In genomic region chr11:115435596-115436337, GRCm38 (mm10) we compare ENCODE assay signal across 8 mouse cellular contexts. TPM values are rescaled to one million over a fixed set of nuclear protein-coding genes. Genes with fewer than 3 reads are reported as not detected.
DNase-seq lines count a peak whose midpoint lies in the region; ATAC-seq and TF ChIP-seq lines count a peak whose summit lies in the region.

No protein-coding gene starts in this region.

- no peak for TF ChIP-seq CTCF in kidney, postnatal 0 days (IDR thresholded peaks at IDR 0.05; ENCODE audit: low read depth)
- no peak for TF ChIP-seq CTCF in hindbrain, postnatal 0 days (IDR thresholded peaks at IDR 0.05; ENCODE audit: low read depth)

- H3K4me3 ChIP-seq in kidney, postnatal 0 days (replicated peaks; ENCODE audit: low read depth, low read length): 0 out of 2 replicates have a peak overlapping the region, but pooled peaks have one; percentile 5
- peak overlapping the region; percentile 32 for H3K4me3 ChIP-seq in embryonic facial prominence, embryonic 15.5 days (replicated peaks)
- peak overlapping the region; percentile 26 for H3K4me3 ChIP-seq in hindbrain, postnatal 0 days (ENCODE audit: low read length)
- peak overlapping the region; percentile 33 for H3K4me3 ChIP-seq in midbrain, embryonic 16.5 days (ENCODE audit: low read depth, low read length)

- no peaks in the 10 kb centered on the region for H3K27me3 ChIP-seq in kidney, postnatal 0 days (ENCODE audit: insufficient read depth, low read length)
- H3K27me3 ChIP-seq in embryonic facial prominence, embryonic 15.5 days: no peaks in the 10 kb centered on the region
- no peaks in the 10 kb centered on the region for H3K27me3 ChIP-seq in hindbrain, postnatal 0 days (ENCODE audit: insufficient read depth, low read length)
- H3K27me3 ChIP-seq in midbrain, embryonic 16.5 days (ENCODE audit: control insufficient read depth, insufficient read depth, low read depth, low read length): no peaks in the 10 kb centered on the region

- H3K9me3 ChIP-seq in kidney, postnatal 0 days (replicated peaks; ENCODE audit: low read length): no peaks in the 10 kb centered on the region
- no peaks in the 10 kb centered on the region for H3K9me3 ChIP-seq in embryonic facial prominence, embryonic 15.5 days (replicated peaks)
- no peaks in the 10 kb centered on the region for H3K9me3 ChIP-seq in hindbrain, postnatal 0 days (ENCODE audit: low read length)
- no peaks in the 10 kb centered on the region for H3K9me3 ChIP-seq in midbrain, embryonic 16.5 days (replicated peaks; ENCODE audit: control insufficient read depth, low read length, poor library complexity, severe bottlenecking)

- no peak overlapping the region for H3K27ac ChIP-seq in kidney, postnatal 0 days
- H3K27ac ChIP-seq in embryonic facial prominence, embryonic 15.5 days (replicated peaks): no peak overlapping the region
- no peak overlapping the region for H3K27ac ChIP-seq in hindbrain, postnatal 0 days
- H3K27ac ChIP-seq in midbrain, embryonic 16.5 days (ENCODE audit: low read length): no peak overlapping the region

- H3K4me1 ChIP-seq in kidney, postnatal 0 days (replicated peaks; ENCODE audit: insufficient read depth, low read length): peaks cover 5% of the 10 kb centered on the region; the same call in 1 of the 2 replicates
- H3K4me1 ChIP-seq in embryonic facial prominence, embryonic 15.5 days: peaks cover 14% of the 10 kb centered on the region
- peaks cover 10% of the 10 kb centered on the region for H3K4me1 ChIP-seq in hindbrain, postnatal 0 days (ENCODE audit: insufficient read depth, low read length)
- peaks cover 8% of the 10 kb centered on the region; the same call in 1 of the 2 replicates for H3K4me1 ChIP-seq in midbrain, embryonic 16.5 days (ENCODE audit: control insufficient read depth, insufficient read depth, low read length)

- H3K9ac ChIP-seq in kidney, postnatal 0 days (ENCODE audit: low read depth, low read length): peak overlapping the region; percentile 38; the same call in 1 of the 2 replicates
- peak overlapping the region; percentile 15; the same call in 1 of the 2 replicates for H3K9ac ChIP-seq in embryonic facial prominence, embryonic 15.5 days
- H3K9ac ChIP-seq in hindbrain, postnatal 0 days (replicated peaks; ENCODE audit: low read length): peak overlapping the region; percentile 19; the same call in 1 of the 2 replicates
- H3K9ac ChIP-seq in midbrain, embryonic 16.5 days (ENCODE audit: low read depth, low read length): peak overlapping the region; percentile 54

- ATAC-seq in kidney, postnatal 0 days (replicated peaks; ENCODE audit: low FRiP score, low read depth): no peak
- no peak for ATAC-seq in embryonic facial prominence, embryonic 15.5 days (ENCODE audit: insufficient number of reproducible peaks, low FRiP score, low TSS enrichment, low read depth)
- peak; percentile 42; the same call in 1 of the 2 replicates for ATAC-seq in hindbrain, postnatal 0 days
- ATAC-seq in midbrain, embryonic 16.5 days: no peak

- peaks cover 15% of the 10 kb centered on the region; the same call in 1 of the 2 replicates for H3K36me3 ChIP-seq in kidney, postnatal 0 days (ENCODE audit: insufficient read depth, low read length)
- H3K36me3 ChIP-seq in embryonic facial prominence, embryonic 15.5 days: peaks cover 22% of the 10 kb centered on the region
- H3K36me3 ChIP-seq in hindbrain, postnatal 0 days (ENCODE audit: insufficient read depth, low read length): peaks cover 19% of the 10 kb centered on the region; the same call in 1 of the 2 replicates
- H3K36me3 ChIP-seq in midbrain, embryonic 16.5 days (ENCODE audit: control insufficient read depth, insufficient read depth, low read length): peaks cover 9% of the 10 kb centered on the region

- DNase-seq in kidney, postnatal 0 days (ENCODE audit: low spot score): peak; percentile 57
- DNase-seq in kidney, adult 18-20 months: no peak
- DNase-seq in brain, adult 2 months (ENCODE audit: low read depth, low spot score): peak; percentile 85
- peak; percentile 59 for DNase-seq in hindbrain, postnatal 0 days (ENCODE audit: low spot score)
- no peak for DNase-seq in ovary, adult 18-20 months (ENCODE audit: low spot score)
- no peak for DNase-seq in left cerebral cortex, postnatal 36 days (ENCODE audit: low spot score in 2 of 2)

- peak overlapping the region; percentile 52 for H3K4me2 ChIP-seq in kidney, postnatal 0 days (ENCODE audit: low read length)
- peak overlapping the region; percentile 57 for H3K4me2 ChIP-seq in embryonic facial prominence, embryonic 15.5 days (replicated peaks)
- H3K4me2 ChIP-seq in hindbrain, postnatal 0 days (ENCODE audit: low read depth, low read length): peak overlapping the region; percentile 65
- H3K4me2 ChIP-seq in midbrain, embryonic 16.5 days (ENCODE audit: low read length): peak overlapping the region; percentile 67

- 4% methylated on average over 31 of the region's 31 CpGs for WGBS in kidney, postnatal 0 days
- 4% methylated on average over 31 of the region's 31 CpGs for WGBS in embryonic facial prominence, embryonic 15.5 days
- 5% methylated on average over 31 of the region's 31 CpGs for WGBS in hindbrain, postnatal 0 days
- 3% methylated on average over 31 of the region's 31 CpGs for WGBS in midbrain, embryonic 16.5 days

- intact Hi-C loops in left cerebral cortex, postnatal 36 days (cut with DNase I): no loop called here

RNA-seq across cellular contexts. Expression of gene Trim80, which starts 4.6 kb away (rescaled TPM):
- 0.13 and 0.49 TPM in 2 replicates for polyA plus RNA-seq in kidney, postnatal 0 days (2015; fragmentation: Nextera tagmentation; extraction: Ambion mirVana)
- not detected in 2 replicates for polyA plus RNA-seq in embryonic facial prominence, embryonic 15.5 days (2015; fragmentation: Nextera tagmentation; extraction: Ambion mirVana)
- not detected in 2 replicates for total RNA-seq in hindbrain, postnatal 0 days (2014; rRNA removed)
- 0.11 TPM in 1 of 2 replicates, not detected in the other for polyA plus RNA-seq in hindbrain, postnatal 0 days (2015; fragmentation: Nextera tagmentation; extraction: Ambion mirVana)
- not detected in 2 replicates for polyA plus RNA-seq in midbrain, embryonic 16.5 days (2015; fragmentation: Nextera tagmentation; extraction: Ambion mirVana)
- not detected for total RNA-seq in left cerebral cortex, postnatal 36 days (2021)

RNA-seq across cellular contexts. Expression of gene Kctd2, which starts 15.8 kb away (rescaled TPM):
- 19.8 and 22.2 TPM in 2 replicates for polyA plus RNA-seq in kidney, postnatal 0 days (2015; fragmentation: Nextera tagmentation; extraction: Ambion mirVana)
- polyA plus RNA-seq in embryonic facial prominence, embryonic 15.5 days (2015; fragmentation: Nextera tagmentation; extraction: Ambion mirVana): 18.1 and 18.5 TPM in 2 replicates
- 19.0 and 21.0 TPM in 2 replicates for total RNA-seq in hindbrain, postnatal 0 days (2014; rRNA removed)
- polyA plus RNA-seq in hindbrain, postnatal 0 days (2015; fragmentation: Nextera tagmentation; extraction: Ambion mirVana): 22.1 and 24.5 TPM in 2 replicates
- polyA plus RNA-seq in midbrain, embryonic 16.5 days (2015; fragmentation: Nextera tagmentation; extraction: Ambion mirVana): 20.1 and 23.1 TPM in 2 replicates
- 10 to 100 TPM; 72.0 to 79.2 TPM for total RNA-seq in left cerebral cortex, postnatal 36 days (2021)

RNA-seq across cellular contexts. Expression of gene Atp5h, which starts 16.0 kb away (rescaled TPM):
- 1,541 and 1,578 TPM in 2 replicates for polyA plus RNA-seq in kidney, postnatal 0 days (2015; fragmentation: Nextera tagmentation; extraction: Ambion mirVana)
- polyA plus RNA-seq in embryonic facial prominence, embryonic 15.5 days (2015; fragmentation: Nextera tagmentation; extraction: Ambion mirVana): 815 and 841 TPM in 2 replicates
- total RNA-seq in hindbrain, postnatal 0 days (2014; rRNA removed): 203 and 240 TPM in 2 replicates
- polyA plus RNA-seq in hindbrain, postnatal 0 days (2015; fragmentation: Nextera tagmentation; extraction: Ambion mirVana): 1,097 and 1,122 TPM in 2 replicates
- 773 and 819 TPM in 2 replicates for polyA plus RNA-seq in midbrain, embryonic 16.5 days (2015; fragmentation: Nextera tagmentation; extraction: Ambion mirVana)
- total RNA-seq in left cerebral cortex, postnatal 36 days (2021): 100 to 1,000 TPM; 417 to 474 TPM

RNA-seq across cellular contexts. Expression of gene Slc16a5, which starts 26.5 kb away (rescaled TPM):
- 47.7 and 51.1 TPM in 2 replicates for polyA plus RNA-seq in kidney, postnatal 0 days (2015; fragmentation: Nextera tagmentation; extraction: Ambion mirVana)
- polyA plus RNA-seq in embryonic facial prominence, embryonic 15.5 days (2015; fragmentation: Nextera tagmentation; extraction: Ambion mirVana): 0.22 and 0.36 TPM in 2 replicates
- 0.10 TPM in 1 of 2 replicates, not detected in the other for total RNA-seq in hindbrain, postnatal 0 days (2014; rRNA removed)
- polyA plus RNA-seq in hindbrain, postnatal 0 days (2015; fragmentation: Nextera tagmentation; extraction: Ambion mirVana): 0.30 and 0.66 TPM in 2 replicates
- polyA plus RNA-seq in midbrain, embryonic 16.5 days (2015; fragmentation: Nextera tagmentation; extraction: Ambion mirVana): 0.19 TPM in 1 of 2 replicates, not detected in the other
- not detected for total RNA-seq in left cerebral cortex, postnatal 36 days (2021)

RNA-seq across cellular contexts. Expression of gene Mrpl58, which starts 32.2 kb away (rescaled TPM):
- 225 and 232 TPM in 2 replicates for polyA plus RNA-seq in kidney, postnatal 0 days (2015; fragmentation: Nextera tagmentation; extraction: Ambion mirVana)
- polyA plus RNA-seq in embryonic facial prominence, embryonic 15.5 days (2015; fragmentation: Nextera tagmentation; extraction: Ambion mirVana): 167 and 169 TPM in 2 replicates
- 138 and 204 TPM in 2 replicates for total RNA-seq in hindbrain, postnatal 0 days (2014; rRNA removed)
- polyA plus RNA-seq in hindbrain, postnatal 0 days (2015; fragmentation: Nextera tagmentation; extraction: Ambion mirVana): 205 and 210 TPM in 2 replicates
- 173 and 180 TPM in 2 replicates for polyA plus RNA-seq in midbrain, embryonic 16.5 days (2015; fragmentation: Nextera tagmentation; extraction: Ambion mirVana)
- 100 to 1,000 TPM; 115 to 119 TPM for total RNA-seq in left cerebral cortex, postnatal 36 days (2021)

Comparison
In these comparisons a context has a peak if more than half of its experiments do, and no peak if none do; other contexts are left out.
1. DNase-seq: peak in kidney, postnatal 0 days (single experiment), brain, adult 2 months (single experiment) and hindbrain, postnatal 0 days (single experiment); none in kidney, adult 18-20 months (single experiment), ovary, adult 18-20 months (single experiment) and left cerebral cortex, postnatal 36 days (0 of 2).
2. Peak in every context shown above with its lines, with median percentiles within 50 percentile points of each other: H3K4me2 ChIP-seq, H3K4me3 ChIP-seq and H3K9ac ChIP-seq.